Mouse (Mus musculus) C2C12 (cell line): ENCODE measurements around the gene Camta1. TPM values are rescaled to one million over a fixed set of nuclear protein-coding genes. Genes with fewer than 3 reads are reported as not detected.
A peak's percentile ranks its signal among the peaks of the same experiment; 100 is the strongest.
"Not testable (repeated sequence)": the region's sequence is repeated elsewhere in the genome, so short reads cannot be mapped to it uniquely, and the experiment has no call there.

Experiments
- H3K27me3 ChIP-seq: one replicate; pipeline ENCODE4 v1.6.1; 2011; ENCODE audit not compliant: control insufficient read depth, insufficient read depth, insufficient read length
- H3K36me3 ChIP-seq: one replicate; pipeline ENCODE4 v1.6.1; 2011; ENCODE audit not compliant: control insufficient read depth, insufficient read depth
- H3K4me3 ChIP-seq: one replicate; pipeline ENCODE4 v1.5.1; 2011; ENCODE audit warnings: mild to moderate bottlenecking, control low read depth; ENCODE audit not compliant: poor library complexity, insufficient read depth, severe bottlenecking
- H3K79me2 ChIP-seq: one replicate; pipeline ENCODE4 v1.6.1; 2011; ENCODE audit not compliant: control insufficient read depth, insufficient read depth
- H3K79me3 ChIP-seq: one replicate; pipeline ENCODE4 v1.6.1; 2011; ENCODE audit warnings: low read depth, control low read depth
- H3ac ChIP-seq: one replicate; pipeline ENCODE3; 2011; ENCODE audit warnings: low read depth; ENCODE audit not compliant: control insufficient read depth, insufficient read length
- CEBPB ChIP-seq: IDR thresholded peaks from one replicate; pipeline ENCODE4 v1.6.1; 2011; ENCODE audit warnings: low read depth, mild to moderate bottlenecking, control low read depth, moderate library complexity
- CTCF ChIP-seq: IDR thresholded peaks from one replicate; pipeline ENCODE4 v1.5.1; 2011; ENCODE audit not compliant: control insufficient read depth, insufficient read depth, insufficient read length
- FOSL1 ChIP-seq: IDR thresholded peaks from one replicate; pipeline ENCODE4 v1.8.0; 2011; ENCODE audit warnings: mild to moderate bottlenecking, low read length; ENCODE audit not compliant: poor library complexity, insufficient read depth, severe bottlenecking
- MAX ChIP-seq: IDR thresholded peaks from one replicate; pipeline ENCODE4 v1.6.1; 2011; ENCODE audit warnings: mild to moderate bottlenecking, control low read depth
- MYOD1 ChIP-seq: IDR thresholded peaks from one replicate; pipeline ENCODE4 v1.6.1; 2011; ENCODE audit warnings: low read depth; ENCODE audit not compliant: control insufficient read depth, insufficient read length
- MYOG ChIP-seq: IDR thresholded peaks from one replicate; pipeline ENCODE4 v1.6.1; 2011; ENCODE audit not compliant: control insufficient read depth, insufficient read length; ENCODE audit errors: extremely low read depth
- USF1 ChIP-seq: IDR thresholded peaks from one replicate; pipeline ENCODE4 v1.6.1; 2011; ENCODE audit warnings: low read depth, mild to moderate bottlenecking, control low read depth, moderate library complexity
- polyA plus RNA-seq: library from polyadenylated mRNA; unstranded; fragments of >200 nt; fragmentation: generic; extraction: Trizol; gene quantifications from one replicate; pipeline ENCODE4 v1.2.1, GENCODE M21; 2012; ENCODE audit warnings: missing spikeins

Camta1 gene
- polyA plus RNA-seq, 1 experiment = 21.7 TPM

- TF ChIP-seq FOSL1 (no peak), MYOD1 (no peak), MYOG (no peak), MAX (no peak), USF1 (no peak), CTCF (no peak), CEBPB (no peak)
- H3K4me3 ChIP-seq = no peak overlapping the region
- no peaks in the 10 kb centered on the region for H3K79me3 ChIP-seq
- H3K27me3 ChIP-seq = no peaks in the 10 kb centered on the region
- H3K79me2 ChIP-seq = no peaks in the 10 kb centered on the region
- H3ac ChIP-seq = no peak overlapping the region
- no peaks in the 10 kb centered on the region for H3K36me3 ChIP-seq
Measured at GRCm38 (mm10) chr4:150879631-150880030, 982.0 kb downstream of the Camta1 start.

GRCm38 (mm10) chr4:150875393-150875792 is 986.3 kb downstream of the Camta1 start:
- Histone ChIP-seq H3K36me3 (peaks cover 7% of the 10 kb centered on the region), H3K4me3 (no peak overlapping the region), H3K79me3 (no peaks in the 10 kb centered on the region), H3K79me2 (no peaks in the 10 kb centered on the region), H3K27me3 (no peaks in the 10 kb centered on the region), H3ac (no peak overlapping the region)
- TF ChIP-seq CTCF (no peak), FOSL1 (no peak), MAX (no peak), USF1 (no peak), MYOD1 (no peak), MYOG (no peak), CEBPB (no peak)

GRCm38 (mm10) chr4:150874416-150874815 is 987.3 kb downstream of the Camta1 start:
- peaks cover 17% of the 10 kb centered on the region for H3K36me3 ChIP-seq
- H3K27me3 ChIP-seq, H3ac ChIP-seq, H3K79me3 ChIP-seq, H3K4me3 ChIP-seq, H3K79me2 ChIP-seq: not testable (repeated sequence)

- H3K36me3 ChIP-seq = peaks cover 34% of the 10 kb centered on the region
- H3K79me3 ChIP-seq = peaks cover 8% of the 10 kb centered on the region
- H3K79me2 ChIP-seq = peaks cover 20% of the 10 kb centered on the region
- H3K27me3 ChIP-seq = no peaks in the 10 kb centered on the region
- no peak overlapping the region for H3K4me3 ChIP-seq
- no peak overlapping the region for H3ac ChIP-seq
- TF ChIP-seq MYOD1 (no peak), USF1 (no peak), CTCF (no peak), FOSL1 (no peak), MAX (no peak)
Measured at GRCm38 (mm10) chr4:150872681-150873080, 989.0 kb downstream of the Camta1 start.

- Histone ChIP-seq H3K27me3 (no peaks in the 10 kb centered on the region), H3K36me3 (peaks cover 39% of the 10 kb centered on the region), H3K4me3 (no peak overlapping the region), H3K79me3 (peaks cover 8% of the 10 kb centered on the region), H3ac (no peak overlapping the region), H3K79me2 (peaks cover 24% of the 10 kb centered on the region)
- TF ChIP-seq MYOG (no peak), CTCF (no peak), USF1 (no peak), CEBPB (no peak), FOSL1 (no peak), MAX (no peak), MYOD1 (no peak)
Measured at GRCm38 (mm10) chr4:150872139-150872651, 989.5 kb downstream of the Camta1 start.

GRCm38 (mm10) chr4:150871392-150872138 is 990.1 kb downstream of the Camta1 start:
- H3K79me3 ChIP-seq = peaks cover 12% of the 10 kb centered on the region
- H3K4me3 ChIP-seq = no peak overlapping the region
- no peak overlapping the region for H3ac ChIP-seq
- no peaks in the 10 kb centered on the region for H3K27me3 ChIP-seq
- H3K79me2 ChIP-seq = peaks cover 31% of the 10 kb centered on the region
- no peak for TF ChIP-seq USF1
- peak; percentile 46 for TF ChIP-seq MYOD1
- no peak for TF ChIP-seq MYOG
- peak; percentile 11 for TF ChIP-seq MAX
- TF ChIP-seq FOSL1 = no peak
- no peak for TF ChIP-seq CTCF
- peak; percentile 69 for TF ChIP-seq CEBPB
- peaks cover 45% of the 10 kb centered on the region for H3K36me3 ChIP-seq
